Mouse (Mus musculus) granulocyte monocyte progenitor cell, adult 5-6 weeks (primary cell): Measurements from ENCODE around the gene Stox2. TPM values are rescaled to one million over a fixed set of nuclear protein-coding genes. Genes with fewer than 3 reads are reported as not detected.

Source experiments
- ATAC-seq: replicated peaks from 2 replicates; pipeline ENCODE4 v1.8.0; 2016; ENCODE audit warnings: mild to moderate bottlenecking, moderate TSS enrichment, inconsistent platforms; ENCODE audit not compliant: poor library complexity, severe bottlenecking
- total RNA-seq, 2 experiments: library from RNA; stranded (forward) in 1 of 2; stranded (reverse) in 1 of 2; fragments of 200-712, 200-1000 nt in 1 of 2; fragments of >200 nt in 1 of 2; fragmentation: Nextera tagmentation in 1 of 2; gene quantifications; 2 replicates each; pipeline ENCODE4 v1.2.3; 2014 to 2017

Gene Stox2
- total RNA-seq, 2 experiments from 2014 or later: 1.0 to 2.4 TPM

GRCm38 (mm10) chr8:47369044-47369769 lies 77.0 kb downstream of the Stox2 start:
- no peak for ATAC-seq

GRCm38 (mm10) chr8:47367029-47367428 lies 79.1 kb downstream of the Stox2 start:
- ATAC-seq: no peak

GRCm38 (mm10) chr8:47363271-47363670 lies 82.9 kb downstream of the Stox2 start:
- ATAC-seq: peak; percentile 94

- no peak for ATAC-seq
Observed at GRCm38 (mm10) chr8:47355340-47355906, 90.7 kb downstream of the Stox2 start.

- ATAC-seq: no peak
Observed at GRCm38 (mm10) chr8:47354523-47355168, 91.5 kb downstream of the Stox2 start.

- ATAC-seq: no peak
Observed at GRCm38 (mm10) chr8:47351914-47352701, 94.1 kb downstream of the Stox2 start.

GRCm38 (mm10) chr8:47349082-47349481 lies 97.1 kb downstream of the Stox2 start:
- ATAC-seq: no peak

GRCm38 (mm10) chr8:47347809-47348208 lies 98.4 kb downstream of the Stox2 start:
- peak; percentile 75 for ATAC-seq

GRCm38 (mm10) chr8:47345772-47346103 lies 100.4 kb downstream of the Stox2 start:
- no peak for ATAC-seq

GRCm38 (mm10) chr8:47345085-47345771 lies 100.9 kb downstream of the Stox2 start:
- no peak for ATAC-seq

- no peak for ATAC-seq
Observed at GRCm38 (mm10) chr8:47341474-47341873, 104.7 kb downstream of the Stox2 start.

GRCm38 (mm10) chr8:47338691-47339323 lies 107.4 kb downstream of the Stox2 start:
- no peak for ATAC-seq

- ATAC-seq: no peak
Observed at GRCm38 (mm10) chr8:47336433-47336832, 109.7 kb downstream of the Stox2 start.

- ATAC-seq: no peak
Observed at GRCm38 (mm10) chr8:47335940-47336339, 110.2 kb downstream of the Stox2 start.

GRCm38 (mm10) chr8:47334223-47334757 lies 111.9 kb downstream of the Stox2 start:
- peak; percentile 63 for ATAC-seq

- no peak for ATAC-seq
Observed at GRCm38 (mm10) chr8:47332941-47333340, 113.2 kb downstream of the Stox2 start.

- ATAC-seq: no peak
Observed at GRCm38 (mm10) chr8:47330982-47331381, 115.2 kb downstream of the Stox2 start.

GRCm38 (mm10) chr8:47326348-47326747 lies 119.8 kb downstream of the Stox2 start:
- no peak for ATAC-seq

GRCm38 (mm10) chr8:47324117-47324820 lies 121.9 kb downstream of the Stox2 start:
- no peak for ATAC-seq
